Mouse (Mus musculus): ENCODE measurements around the gene Rgs7. TPM values are rescaled to one million over a fixed set of nuclear protein-coding genes. Genes with fewer than 3 reads are reported as not detected.

Gene Rgs7
- polyA plus RNA-seq, 1 experiment from 2014 or later, result 49.4 TPM

Other genes with a start within 250 kb of the Rgs7 start
- gene Kmo, start 127.9 kb upstream of the Rgs7 start, polyA plus RNA-seq (2014; fragmentation: Nextera tagmentation; extraction: Ambion mirVana), result 0.14 and 0.31 TPM in 2 replicates
- gene Fh1, start 133.1 kb upstream of the Rgs7 start, polyA plus RNA-seq (2014; fragmentation: Nextera tagmentation; extraction: Ambion mirVana), result 114 and 127 TPM in 2 replicates
- 8.2 and 8.3 TPM in 2 replicates for gene Opn3, start 200.3 kb upstream of the Rgs7 start, polyA plus RNA-seq (2014; fragmentation: Nextera tagmentation; extraction: Ambion mirVana)
- gene Chml, start 200.4 kb upstream of the Rgs7 start, polyA plus RNA-seq (2014; fragmentation: Nextera tagmentation; extraction: Ambion mirVana), result 5.9 and 6.2 TPM in 2 replicates
- 0.09 TPM in 1 of 2 replicates, not detected in the other for gene Wdr64, start 206.1 kb upstream of the Rgs7 start, polyA plus RNA-seq (2014; fragmentation: Nextera tagmentation; extraction: Ambion mirVana)